Mouse (Mus musculus) hindbrain, embryonic 16.5 days (tissue): ENCODE data around the gene Tpcn2. TPM values are rescaled to one million over a fixed set of nuclear protein-coding genes. Genes with fewer than 3 reads are reported as not detected.

Experiments
- ATAC-seq: fragments of 200-750 bp; cut with Nextera tagmentation; 2 replicates; pipeline ENCODE4 v1.8.0; 2017; ENCODE audit warnings: moderate TSS enrichment, moderate library complexity
- H3K27ac ChIP-seq: fragments of 300-500 bp; sonication (generic); 2 replicates; pipeline ENCODE4 v1.5.1; 2014; ENCODE audit warnings: low read depth, mild to moderate bottlenecking, control low read depth, low read length, moderate library complexity
- H3K27me3 ChIP-seq: fragments of 300-500 bp; sonication (generic); replicated peaks from 2 replicates; pipeline ENCODE4 v1.6.1; 2014; ENCODE audit warnings: low read length; ENCODE audit not compliant: control insufficient read depth, insufficient read depth
- H3K36me3 ChIP-seq: fragments of 300-500 bp; sonication (generic); 2 replicates; pipeline ENCODE4 v1.6.1; 2014; ENCODE audit warnings: mild to moderate bottlenecking, low read length, moderate library complexity, mixed read lengths; ENCODE audit not compliant: control insufficient read depth, insufficient read depth
- H3K4me1 ChIP-seq: fragments of 300-500 bp; sonication (generic); 2 replicates; pipeline ENCODE4 v1.6.1; 2014; ENCODE audit warnings: low read depth, low read length; ENCODE audit not compliant: control insufficient read depth, insufficient read depth
- H3K4me2 ChIP-seq: fragments of 300-500 bp; sonication (generic); 2 replicates; pipeline ENCODE4 v1.6.1; 2014; ENCODE audit warnings: mild to moderate bottlenecking, low read length, control low read depth, moderate library complexity
- H3K4me3 ChIP-seq: fragments of 300-500 bp; sonication (generic); 2 replicates; pipeline ENCODE4 v1.5.1; 2014; ENCODE audit warnings: mild to moderate bottlenecking, low read length, control low read depth, moderate library complexity
- H3K9ac ChIP-seq: fragments of 300-500 bp; sonication (generic); 2 replicates; pipeline ENCODE4 v1.6.1; 2014; ENCODE audit warnings: low read depth, mild to moderate bottlenecking, control low read depth, low read length, moderate library complexity
- H3K9me3 ChIP-seq: fragments of 300-500 bp; sonication (generic); 2 replicates; pipeline ENCODE4 v1.6.1; 2014; ENCODE audit warnings: mild to moderate bottlenecking, low read length, moderate library complexity; ENCODE audit not compliant: control insufficient read depth
- WGBS: fragments of 180-500 bp; shearing (Covaris S2); extraction: QIAGEN DNeasy Blood & Tissue Kit; methylation state at CpG from one replicate; pipeline ENCODE4 v1.1.7; 2014; 5-methylcytosine and 5-hydroxymethylcytosine counted together
- polyA plus RNA-seq: library from polyadenylated mRNA; unstranded; fragments of >200 nt; fragmentation: Nextera tagmentation; extraction: Ambion mirVana; gene quantifications from 2 replicates; pipeline ENCODE4 v1.2.1, GENCODE M21; 2015

The Tpcn2 gene
- polyA plus RNA-seq, 1 experiment from 2014 or later: 2.8 TPM

DNA sequence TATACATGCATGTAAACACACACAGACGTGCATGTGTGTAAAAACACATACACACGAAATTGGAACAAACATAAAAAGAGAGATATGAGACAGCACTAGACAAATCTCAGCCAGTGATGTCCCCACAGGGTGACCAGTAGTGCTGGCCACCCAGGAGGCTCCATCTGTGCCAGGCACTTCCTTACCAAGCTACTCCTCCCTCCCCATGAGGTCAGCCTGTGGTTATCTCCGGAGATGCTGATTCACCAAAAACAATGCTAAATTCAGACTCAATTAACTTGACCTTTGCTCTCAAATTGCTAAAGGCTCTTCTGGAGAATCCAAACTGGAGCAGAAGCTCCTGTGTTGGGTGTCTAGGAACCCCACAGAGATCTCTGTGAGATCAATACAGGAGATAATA lies 96.0 kb downstream of the Tpcn2 start:
- no peak overlapping the region for H3K9ac ChIP-seq
- no peak for ATAC-seq
- no peaks in the 10 kb centered on the region for H3K27me3 ChIP-seq
- WGBS: 75% methylated on average over 3 of the region's 3 CpGs
- H3K4me3 ChIP-seq: no peak overlapping the region
- H3K27ac ChIP-seq: no peak overlapping the region
- no peaks in the 10 kb centered on the region for H3K9me3 ChIP-seq
- H3K36me3 ChIP-seq: no peaks in the 10 kb centered on the region
- no peak overlapping the region for H3K4me2 ChIP-seq
- no peaks in the 10 kb centered on the region for H3K4me1 ChIP-seq

DNA sequence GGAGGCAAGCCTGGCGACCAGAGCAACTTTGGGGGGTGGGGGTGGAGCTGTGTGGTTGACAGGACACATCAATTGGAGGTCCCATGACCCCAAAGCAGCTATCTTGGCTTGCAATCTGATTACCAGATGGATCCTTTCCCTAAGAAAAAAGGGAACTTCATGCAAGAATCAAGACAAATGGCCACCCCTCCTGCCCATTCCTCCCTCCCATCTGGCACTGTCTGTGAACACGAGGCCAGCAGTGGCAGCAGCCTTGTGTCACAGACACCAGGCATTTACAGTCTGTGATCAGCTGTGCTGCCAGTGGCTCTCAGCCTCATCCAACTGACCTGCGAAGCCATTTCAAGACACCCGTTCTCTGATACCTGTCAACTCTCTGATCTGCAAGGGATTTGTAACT lies 101.4 kb downstream of the Tpcn2 start:
- peak; percentile 58; the same call in 1 of the 2 replicates for ATAC-seq
- Histone ChIP-seq H3K9me3 (no peaks in the 10 kb centered on the region), H3K27ac (no peak overlapping the region), H3K4me1 (peaks cover 3% of the 10 kb centered on the region; the same call in 1 of the 2 replicates), H3K27me3 (no peaks in the 10 kb centered on the region), H3K4me3 (no peak overlapping the region), H3K36me3 (no peaks in the 10 kb centered on the region), H3K4me2 (no peak overlapping the region), H3K9ac (no peak overlapping the region)
- 51% methylated on average over 4 of the region's 4 CpGs for WGBS

DNA sequence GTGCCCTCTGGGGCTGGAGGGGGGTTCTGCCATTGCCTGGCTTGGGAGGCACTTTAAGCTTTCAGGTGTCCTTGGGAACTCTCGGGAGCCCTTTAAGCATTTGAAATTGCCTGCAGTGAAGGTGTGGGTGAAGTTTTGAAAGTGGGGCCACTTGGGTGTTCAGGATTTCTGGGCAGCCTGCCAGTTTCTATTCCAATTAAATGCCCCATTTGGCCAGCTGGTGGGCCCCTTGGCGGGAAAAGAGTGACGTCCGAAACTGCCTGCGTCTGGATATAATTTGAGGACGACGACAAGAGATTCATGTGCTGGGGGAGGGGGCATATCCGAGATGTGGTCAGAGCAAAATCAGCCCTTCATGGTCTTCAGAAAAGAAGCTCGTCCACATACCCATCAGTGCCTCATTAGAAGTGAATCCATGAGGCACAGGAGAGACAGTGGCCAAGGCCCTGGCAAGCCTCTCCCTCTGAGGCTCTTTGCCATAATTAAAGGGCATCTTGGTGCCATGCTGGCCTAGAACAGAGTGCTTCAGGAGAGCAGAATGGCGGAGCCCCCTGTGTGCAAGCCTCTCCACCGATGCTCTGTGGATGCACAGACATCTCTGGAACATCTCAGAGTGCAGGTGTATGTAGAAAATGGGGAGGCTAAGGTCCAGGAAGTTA lies 102.3 kb downstream of the Tpcn2 start:
- WGBS: 39% methylated on average over 11 of the region's 11 CpGs
- Histone ChIP-seq H3K27ac (no peak overlapping the region), H3K27me3 (no peaks in the 10 kb centered on the region), H3K4me1 (peaks cover 6% of the 10 kb centered on the region), H3K4me2 (no peak overlapping the region), H3K9ac (no peak overlapping the region), H3K4me3 (no peak overlapping the region), H3K36me3 (no peaks in the 10 kb centered on the region), H3K9me3 (no peaks in the 10 kb centered on the region)
- no peak for ATAC-seq

DNA sequence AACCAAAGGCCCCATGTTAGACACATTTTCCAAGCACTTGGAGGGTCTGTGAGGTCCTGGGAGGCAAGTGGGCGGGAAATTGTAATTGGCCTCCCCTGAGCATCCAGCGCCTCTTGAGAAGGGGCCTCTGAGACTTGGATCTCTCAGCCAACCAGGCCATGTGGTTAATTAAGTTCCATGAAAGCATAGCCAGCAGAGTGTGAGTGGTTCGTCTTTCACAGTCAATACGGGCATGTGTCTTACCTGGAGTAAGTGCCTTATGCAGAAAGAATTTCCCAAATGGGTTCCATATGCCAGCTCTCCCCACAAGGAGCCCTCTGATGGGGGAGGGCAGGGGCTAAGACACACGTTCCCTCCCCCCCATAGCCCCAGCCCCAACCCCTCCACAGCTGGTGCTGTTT lies 104.1 kb downstream of the Tpcn2 start:
- peaks cover 6% of the 10 kb centered on the region for H3K4me1 ChIP-seq
- no peak overlapping the region for H3K4me2 ChIP-seq
- 45% methylated on average over 5 of the region's 5 CpGs for WGBS
- no peaks in the 10 kb centered on the region for H3K36me3 ChIP-seq
- H3K9me3 ChIP-seq: no peaks in the 10 kb centered on the region
- no peaks in the 10 kb centered on the region for H3K27me3 ChIP-seq
- no peak overlapping the region for H3K9ac ChIP-seq
- H3K27ac ChIP-seq: no peak overlapping the region
- H3K4me3 ChIP-seq: no peak overlapping the region
- ATAC-seq: no peak

DNA sequence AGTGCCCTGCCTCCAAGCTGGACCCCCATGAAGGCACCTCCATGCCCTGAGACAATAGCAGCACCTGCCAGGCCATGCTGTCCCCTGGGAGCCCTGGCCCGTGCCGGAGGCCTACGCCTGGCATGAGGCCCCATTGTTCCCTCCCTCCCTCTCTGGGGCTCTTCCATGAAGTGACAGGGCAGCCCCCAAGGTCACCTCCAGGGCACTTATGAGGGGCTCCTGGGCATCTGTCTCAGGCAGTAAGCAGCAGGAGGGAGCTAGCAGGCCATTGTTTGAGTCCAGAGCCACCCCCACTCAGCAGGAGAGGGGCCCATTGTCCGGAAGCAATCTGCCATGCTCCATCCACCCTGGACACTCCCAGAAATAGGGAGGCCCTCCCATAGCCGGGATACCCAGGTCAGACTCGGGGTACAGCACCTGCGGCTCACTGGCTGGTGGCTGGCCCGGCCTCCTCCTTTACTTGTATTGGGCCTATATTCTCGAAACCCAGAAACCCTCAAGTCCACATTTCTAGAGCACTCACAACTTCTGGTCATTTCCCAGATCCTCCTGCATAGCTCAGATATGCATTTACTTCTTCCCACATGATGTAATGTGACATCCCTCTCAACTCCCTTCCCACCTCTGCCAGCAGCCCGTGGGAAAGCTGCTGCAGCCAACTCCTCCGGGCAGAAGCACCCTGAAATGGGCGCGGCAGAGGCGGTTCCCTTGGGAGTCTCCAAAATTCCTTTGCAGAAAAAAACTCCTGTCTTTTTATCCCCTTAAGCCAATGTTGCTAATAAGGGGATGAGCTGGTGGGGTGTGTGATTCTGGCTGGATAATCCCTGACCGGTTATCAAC lies 106.8 kb downstream of the Tpcn2 start:
- Histone ChIP-seq H3K27ac (no peak overlapping the region), H3K36me3 (no peaks in the 10 kb centered on the region), H3K4me1 (peaks cover 9% of the 10 kb centered on the region), H3K9me3 (no peaks in the 10 kb centered on the region), H3K4me2 (no peak overlapping the region), H3K27me3 (no peaks in the 10 kb centered on the region), H3K9ac (no peak overlapping the region), H3K4me3 (no peak overlapping the region)
- 27% methylated on average over 15 of the region's 15 CpGs for WGBS
- no peak for ATAC-seq

DNA sequence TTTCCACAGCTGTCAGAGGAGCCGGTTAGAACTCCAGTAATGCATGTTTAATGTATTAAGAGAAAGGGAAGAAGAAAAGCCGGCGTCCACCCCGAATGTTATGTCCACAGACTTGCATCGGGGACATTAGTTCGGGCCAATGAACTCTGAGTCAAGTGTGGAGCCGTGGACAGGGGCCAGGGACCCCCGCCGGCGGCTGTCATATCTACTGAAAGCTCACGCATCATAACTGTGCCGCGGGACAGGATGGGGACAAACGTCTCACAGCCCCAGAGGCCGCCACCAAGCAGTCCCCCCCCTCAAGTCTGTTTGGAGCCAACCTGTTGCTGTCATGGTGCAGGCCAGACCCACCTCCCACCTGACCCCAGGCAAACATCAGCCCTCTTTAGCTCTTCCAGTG lies 110.2 kb downstream of the Tpcn2 start:
- peak; percentile 32 for ATAC-seq
- Histone ChIP-seq H3K4me2 (no peak overlapping the region; the same call in 1 of the 2 replicates), H3K36me3 (no peaks in the 10 kb centered on the region), H3K27me3 (no peaks in the 10 kb centered on the region), H3K4me3 (no peak overlapping the region), H3K9me3 (no peaks in the 10 kb centered on the region), H3K9ac (no peak overlapping the region), H3K27ac (no peak overlapping the region), H3K4me1 (peaks cover 8% of the 10 kb centered on the region)
- 29% methylated on average over 15 of the region's 15 CpGs for WGBS

DNA sequence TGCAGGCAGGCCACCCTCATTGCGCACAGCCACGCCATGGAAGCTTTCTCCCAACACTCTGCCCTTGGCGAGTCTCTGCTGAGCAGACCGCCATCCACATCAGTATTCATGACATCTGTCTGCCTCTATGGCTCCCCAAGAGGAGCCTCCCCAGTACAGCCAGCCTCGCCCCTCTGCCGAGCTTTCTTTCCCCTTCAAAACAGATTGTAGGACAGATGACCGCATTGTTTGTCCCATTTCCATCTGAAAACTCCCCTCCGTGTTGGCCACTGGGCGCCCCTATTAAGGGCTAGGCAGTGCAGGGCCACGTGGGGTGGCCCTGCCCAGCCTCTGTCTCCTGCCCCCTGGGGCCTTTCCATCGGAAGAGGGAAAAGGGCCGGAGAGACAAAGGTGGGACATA lies 110.7 kb downstream of the Tpcn2 start:
- Histone ChIP-seq H3K4me1 (peaks cover 8% of the 10 kb centered on the region), H3K36me3 (no peaks in the 10 kb centered on the region), H3K9ac (no peak overlapping the region), H3K27ac (no peak overlapping the region), H3K4me3 (no peak overlapping the region), H3K4me2 (peak overlapping the region; percentile 32), H3K27me3 (no peaks in the 10 kb centered on the region), H3K9me3 (no peaks in the 10 kb centered on the region)
- peak; percentile 84 for ATAC-seq
- WGBS: 7% methylated on average over 12 of the region's 12 CpGs

DNA sequence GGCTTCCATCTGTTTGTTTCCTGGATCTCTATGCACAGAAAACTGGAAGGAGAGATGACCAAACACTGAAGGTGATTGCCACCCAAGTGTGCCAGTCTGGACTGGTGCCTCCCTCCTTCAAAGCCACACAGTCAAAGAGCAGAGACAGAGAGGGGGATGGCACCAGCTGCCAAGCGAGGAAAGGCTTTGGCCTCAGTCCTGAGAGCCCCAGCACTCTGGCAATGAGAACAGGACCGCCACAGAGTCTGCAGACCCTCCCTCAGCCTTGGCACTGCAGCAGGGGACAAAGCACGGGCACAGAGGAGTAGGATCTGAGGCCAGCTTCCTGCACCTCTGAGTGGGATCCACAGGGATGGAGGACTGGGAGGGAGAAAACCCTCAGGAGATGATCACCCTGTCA lies 114.1 kb downstream of the Tpcn2 start:
- 57% methylated on average over 3 of the region's 3 CpGs for WGBS

More for the DNA sequence above, 114.1 kb downstream of the Tpcn2 start:
- ATAC-seq: peak; percentile 88
- Histone ChIP-seq H3K9ac (no peak overlapping the region), H3K9me3 (no peaks in the 10 kb centered on the region), H3K4me3 (no peak overlapping the region), H3K4me1 (peaks cover 5% of the 10 kb centered on the region), H3K27ac (no peak overlapping the region; the same call in 1 of the 2 replicates), H3K4me2 (no peak overlapping the region), H3K36me3 (no peaks in the 10 kb centered on the region), H3K27me3 (no peaks in the 10 kb centered on the region)
